Mouse (Mus musculus) forebrain, embryonic 11.5 days (tissue): ENCODE results near the gene Cstf1. TPM values are rescaled to one million over a fixed set of nuclear protein-coding genes. Genes with fewer than 3 reads are reported as not detected.

ENCODE experiments used
- ATAC-seq: fragments of 200-750 bp; cut with Nextera tagmentation; replicated peaks from 2 replicates; pipeline ENCODE4 v1.8.0; 2017; ENCODE audit warnings: moderate TSS enrichment; ENCODE audit not compliant: low FRiP score
- DNase-seq: peaks from one replicate; pipeline ENCODE4 v3.0.0-alpha.2; 2017; ENCODE audit warnings: low spot score
- H3K27ac ChIP-seq: fragments of 300-500 bp; sonication (generic); 2 replicates; pipeline ENCODE4 v1.5.1; 2014; ENCODE audit warnings: low read depth, low read length
- H3K27me3 ChIP-seq: fragments of 300-500 bp; sonication (generic); 2 replicates; pipeline ENCODE4 v1.6.1; 2014; ENCODE audit warnings: mild to moderate bottlenecking, low read length, mixed read lengths; ENCODE audit not compliant: control insufficient read depth, insufficient read depth
- H3K36me3 ChIP-seq: fragments of 300-500 bp; sonication (generic); 2 replicates; pipeline ENCODE4 v1.6.1; 2014; ENCODE audit warnings: mild to moderate bottlenecking, low read length, moderate library complexity, mixed read lengths; ENCODE audit not compliant: control insufficient read depth, insufficient read depth
- H3K4me1 ChIP-seq: fragments of 300-500 bp; sonication (generic); replicated peaks from 2 replicates; pipeline ENCODE4 v1.6.1; 2014; ENCODE audit warnings: low read length, mixed read lengths; ENCODE audit not compliant: control insufficient read depth, insufficient read depth
- H3K4me2 ChIP-seq: fragments of 300-500 bp; sonication (generic); 2 replicates; pipeline ENCODE4 v1.6.1; 2014; ENCODE audit warnings: low read depth, mild to moderate bottlenecking, low read length, moderate library complexity, mixed read lengths; ENCODE audit not compliant: severe bottlenecking
- H3K4me3 ChIP-seq: fragments of 300-500 bp; sonication (generic); 2 replicates; pipeline ENCODE4 v1.5.1; 2014; ENCODE audit warnings: low read depth, low read length
- H3K9ac ChIP-seq: fragments of 300-500 bp; sonication (generic); 2 replicates; pipeline ENCODE4 v1.6.1; 2014; ENCODE audit warnings: low read length
- H3K9me3 ChIP-seq: fragments of 300-500 bp; sonication (generic); 2 replicates; pipeline ENCODE4 v1.6.1; 2016; ENCODE audit warnings: low read length, mixed read lengths; ENCODE audit not compliant: control insufficient read depth
- WGBS: fragments of 180-500 bp; shearing (Covaris S2); extraction: QIAGEN DNeasy Blood & Tissue Kit; methylation state at CpG from one replicate; pipeline ENCODE4 v1.1.7; 2014; 5-methylcytosine and 5-hydroxymethylcytosine counted together
- polyA plus RNA-seq: library from polyadenylated mRNA; unstranded; fragments of >200 nt; fragmentation: Nextera tagmentation; extraction: Ambion mirVana; gene quantifications from 2 replicates; pipeline ENCODE4 v1.2.1, GENCODE M21; 2014

Cstf1 gene
- polyA plus RNA-seq, 1 experiment from 2014 or later = 52.5 TPM

DNA sequence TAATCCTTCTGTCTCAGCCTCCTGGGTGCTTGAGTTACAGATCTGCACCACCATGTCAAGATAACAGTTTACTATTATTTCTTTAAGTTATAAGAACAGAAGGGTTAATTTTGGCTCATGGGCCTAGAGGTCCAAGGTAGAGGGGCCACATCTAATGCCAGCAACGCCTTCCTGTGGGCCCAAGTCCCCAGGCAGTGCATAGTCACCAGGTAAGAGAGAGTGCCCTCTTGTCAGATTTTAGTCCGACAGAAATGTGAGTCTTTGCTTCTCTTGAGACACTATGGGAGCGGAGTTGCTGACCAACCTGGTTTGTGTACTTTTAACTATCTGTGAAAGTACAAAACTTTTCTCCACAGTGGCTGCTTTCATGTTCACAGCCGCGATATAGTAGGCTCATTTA is 25.8 kb upstream of the Cstf1 start:
- DNase-seq (no peak), ATAC-seq (0 out of 2 replicates have a peak, but pooled peaks have one; percentile 2)
- H3K27ac ChIP-seq = peak overlapping the region; percentile 33; the same call in 1 of the 2 replicates
- H3K4me1 ChIP-seq = peaks cover 10% of the 10 kb centered on the region; the same call in 1 of the 2 replicates
- no peaks in the 10 kb centered on the region for H3K27me3 ChIP-seq
- WGBS = 35% methylated on average over 5 of the region's 5 CpGs
- 0 out of 2 replicates have a peak overlapping the region, but pooled peaks have one; percentile 24 for H3K9ac ChIP-seq
- H3K9me3 ChIP-seq = no peaks in the 10 kb centered on the region
- peak overlapping the region; percentile 96; the same call in 1 of the 2 replicates for H3K4me2 ChIP-seq
- peak overlapping the region; percentile 59 for H3K4me3 ChIP-seq
- no peaks in the 10 kb centered on the region for H3K36me3 ChIP-seq

DNA sequence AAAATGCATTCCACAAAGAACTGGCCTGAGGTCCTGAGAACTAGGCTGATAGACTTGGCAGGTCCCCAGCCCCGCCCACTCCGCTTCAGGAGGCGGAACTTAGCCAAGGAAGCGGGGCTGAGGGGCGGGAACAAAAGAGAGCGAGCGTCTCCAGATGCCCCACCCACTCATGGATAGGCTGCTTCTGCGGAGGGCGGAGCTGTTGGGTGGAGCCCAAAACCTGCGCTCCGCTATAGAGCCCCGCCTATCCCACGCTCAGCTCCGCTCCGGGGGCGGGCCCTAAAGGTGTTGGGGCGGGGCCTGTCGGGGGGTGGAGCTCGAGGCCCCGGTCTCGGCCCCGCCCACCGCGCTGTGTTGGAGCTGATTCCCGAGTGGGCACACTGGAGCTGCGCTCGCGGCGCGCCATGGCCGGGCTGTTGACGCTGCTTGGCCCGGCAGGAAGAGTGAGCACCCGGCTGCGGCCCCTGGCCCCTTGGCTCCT is 25.2 kb upstream of the Cstf1 start, which contains the start of gene Fam210b:
Fam210b (plus strand) TSS at position 308 of the 481 bp plus-strand sequence.
- WGBS = under 1% methylated on average over 35 of the region's 35 CpGs
- H3K36me3 ChIP-seq = no peaks in the 10 kb centered on the region
- DNase-seq = peak; percentile 98
- H3K27me3 ChIP-seq = no peaks in the 10 kb centered on the region
- H3K4me1 ChIP-seq = peaks cover 10% of the 10 kb centered on the region; the same call in 1 of the 2 replicates
- peak within 1 kb of the TSS; percentile 33; the same call in 1 of the 2 replicates for H3K27ac ChIP-seq
- H3K4me2 ChIP-seq = peak within 1 kb of the TSS; percentile 96
- H3K4me3 ChIP-seq = peak within 1 kb of the TSS; percentile 59
- peak; percentile 94 for ATAC-seq
- H3K9me3 ChIP-seq = no peaks in the 10 kb centered on the region
- peak within 1 kb of the TSS; percentile 66 for H3K9ac ChIP-seq

DNA sequence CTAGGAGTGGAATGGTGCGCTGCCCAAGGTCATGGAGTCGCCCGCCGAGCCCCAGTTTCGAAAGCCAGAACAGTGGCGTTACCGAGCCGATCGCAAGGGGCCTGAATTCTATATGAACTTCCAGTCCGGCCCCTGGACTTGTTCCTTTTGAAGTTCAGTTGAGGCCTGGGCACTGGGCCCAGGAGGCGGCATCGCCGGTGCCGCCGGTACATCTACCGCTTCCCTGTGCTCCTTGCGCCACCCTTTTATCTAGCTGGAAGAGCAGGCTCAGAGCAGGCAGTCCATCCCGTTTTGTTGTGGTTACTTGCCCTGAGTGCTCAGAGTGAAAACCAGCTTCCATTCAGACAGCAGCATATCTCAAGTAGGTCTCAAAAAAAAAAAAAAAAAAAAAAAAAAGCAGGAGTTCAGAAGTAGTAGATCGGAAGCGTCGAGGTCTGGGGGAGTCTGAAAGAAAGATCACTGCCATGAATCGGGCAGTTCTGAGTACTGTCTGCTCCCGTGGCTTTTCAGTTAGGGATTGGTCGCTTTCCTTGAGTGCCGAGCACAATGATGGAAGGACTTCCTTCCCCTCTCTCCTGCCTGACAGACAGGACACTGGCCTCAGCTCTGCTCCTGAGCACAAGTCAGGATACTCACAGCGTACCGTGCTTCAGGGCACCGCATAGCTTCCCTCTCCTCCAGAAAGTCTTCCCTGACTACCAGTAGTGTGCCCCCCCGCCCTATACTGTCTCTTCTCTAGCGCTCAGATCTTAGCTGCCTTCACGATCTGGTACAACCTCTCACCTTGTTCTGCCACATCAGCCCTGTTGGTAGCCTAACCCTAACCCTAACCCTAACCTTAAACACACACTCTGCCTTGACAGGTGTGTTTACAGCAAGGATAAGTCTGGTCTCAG is 24.2 kb upstream of the Cstf1 start:
- Histone ChIP-seq H3K4me3 (peak overlapping the region; percentile 59), H3K4me2 (peak overlapping the region; percentile 96), H3K27ac (no peak overlapping the region), H3K9me3 (no peaks in the 10 kb centered on the region), H3K36me3 (no peaks in the 10 kb centered on the region), H3K4me1 (peaks cover 7% of the 10 kb centered on the region; the same call in 1 of the 2 replicates), H3K9ac (peak overlapping the region; percentile 66), H3K27me3 (no peaks in the 10 kb centered on the region)
- DNase-seq (peak; percentile 70), ATAC-seq (0 out of 2 replicates have a peak, but pooled peaks have one; percentile 1)
- 12% methylated on average over 31 of the region's 31 CpGs for WGBS

DNA sequence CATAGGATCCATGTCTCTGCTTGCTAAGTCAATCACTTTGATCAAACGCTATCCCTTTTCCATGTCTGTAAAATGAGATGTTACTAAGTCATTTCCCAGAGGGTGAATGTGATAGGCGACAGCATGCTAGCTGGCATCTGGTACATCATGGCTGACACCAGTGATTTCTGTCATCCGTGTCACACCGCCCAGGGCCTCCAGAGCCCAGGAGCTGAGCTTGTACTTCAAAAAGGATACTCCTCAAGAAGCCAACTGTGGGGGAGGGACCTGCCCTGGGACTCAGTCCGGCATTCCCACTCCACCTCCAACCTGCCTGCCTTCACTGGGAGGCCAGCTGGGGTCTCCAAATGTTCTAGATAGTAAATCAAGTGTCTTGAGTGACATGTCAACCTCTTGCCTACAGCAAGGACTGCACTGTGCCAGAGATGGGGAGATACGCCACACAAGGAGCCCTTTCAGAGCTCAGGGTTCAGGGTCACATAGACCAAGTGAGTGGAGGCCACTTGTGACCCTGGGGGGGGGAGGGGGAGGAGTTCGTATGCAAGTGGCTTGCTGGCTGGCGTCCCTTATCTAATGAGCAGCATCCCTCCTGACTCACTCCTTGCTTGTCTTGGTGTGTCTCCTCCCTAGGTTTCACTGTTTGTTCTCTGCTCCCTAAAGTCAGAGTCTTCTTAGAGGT is 23.4 kb upstream of the Cstf1 start:
- peaks cover 5% of the 10 kb centered on the region; the same call in 1 of the 2 replicates for H3K4me1 ChIP-seq
- H3K27ac ChIP-seq = no peak overlapping the region
- H3K27me3 ChIP-seq = no peaks in the 10 kb centered on the region
- H3K9ac ChIP-seq = no peak overlapping the region
- no peaks in the 10 kb centered on the region for H3K9me3 ChIP-seq
- ATAC-seq (no peak), DNase-seq (no peak)
- peak overlapping the region; percentile 59 for H3K4me3 ChIP-seq
- WGBS = 76% methylated on average over 8 of the region's 8 CpGs
- no peaks in the 10 kb centered on the region for H3K36me3 ChIP-seq
- H3K4me2 ChIP-seq = no peak overlapping the region

DNA sequence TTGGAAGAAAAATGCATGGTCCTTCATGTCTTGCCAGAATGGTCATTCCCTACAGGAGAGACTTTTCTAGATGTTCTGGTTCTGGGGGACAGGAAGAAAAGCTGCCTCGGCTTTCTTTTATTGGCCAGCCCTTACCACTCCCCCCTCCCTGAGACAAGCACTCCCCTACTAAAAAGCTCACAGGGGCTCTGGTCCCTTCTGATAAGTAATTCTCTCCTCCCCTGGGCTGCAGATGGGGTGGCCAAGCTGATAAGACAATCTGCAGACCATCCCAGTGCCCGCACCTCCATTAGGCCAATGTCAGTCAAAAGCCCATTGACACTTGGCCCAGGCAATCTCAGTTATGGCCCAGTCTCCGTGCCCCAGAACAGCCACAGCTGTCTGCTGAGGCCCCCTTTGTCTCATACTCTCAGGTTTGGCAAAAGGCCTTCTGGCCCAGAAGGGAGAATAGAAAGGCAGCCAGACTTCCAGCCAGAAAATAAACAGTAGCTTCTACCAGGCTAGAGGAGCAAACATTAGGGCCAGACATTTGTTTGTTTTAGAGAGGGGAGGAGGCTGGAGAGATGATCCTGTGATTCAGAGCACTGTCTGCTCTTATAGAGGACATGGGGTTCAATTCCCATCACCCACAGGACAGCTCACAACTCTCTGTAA is 22.1 kb upstream of the Cstf1 start:
- ATAC-seq (no peak), DNase-seq (no peak)
- no peak overlapping the region for H3K27ac ChIP-seq
- H3K4me1 ChIP-seq = peaks cover 5% of the 10 kb centered on the region; the same call in 1 of the 2 replicates
- no peaks in the 10 kb centered on the region for H3K36me3 ChIP-seq
- no peak overlapping the region for H3K4me2 ChIP-seq
- 77% methylated on average over 3 of the region's 3 CpGs for WGBS
- H3K9me3 ChIP-seq = no peaks in the 10 kb centered on the region
- H3K9ac ChIP-seq = no peak overlapping the region
- no peaks in the 10 kb centered on the region for H3K27me3 ChIP-seq
- H3K4me3 ChIP-seq = no peak overlapping the region

DNA sequence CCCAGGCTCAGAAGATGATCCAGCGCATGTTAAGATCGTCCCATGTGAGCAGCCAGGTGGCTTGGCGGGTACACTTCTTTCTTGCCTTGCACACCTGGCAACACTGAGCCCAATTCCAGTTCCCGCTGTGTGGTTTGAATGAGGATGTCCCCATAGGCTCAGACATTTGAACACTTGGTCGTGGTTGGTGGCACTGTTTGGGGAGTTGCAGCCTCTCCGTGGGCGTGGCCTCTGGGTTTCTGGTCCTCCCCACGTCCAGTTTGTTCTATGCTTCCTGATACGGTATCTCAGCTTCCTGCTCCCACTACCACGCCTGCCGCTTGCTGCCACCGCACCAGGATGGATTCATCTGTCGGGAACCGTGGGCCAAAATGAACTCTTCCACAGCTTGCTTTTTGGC is 20.7 kb upstream of the Cstf1 start:
- Histone ChIP-seq H3K4me3 (no peak overlapping the region), H3K9ac (no peak overlapping the region), H3K9me3 (no peaks in the 10 kb centered on the region), H3K36me3 (no peaks in the 10 kb centered on the region; the same call in 1 of the 2 replicates), H3K4me2 (no peak overlapping the region), H3K27ac (no peak overlapping the region), H3K4me1 (peaks cover 5% of the 10 kb centered on the region; the same call in 1 of the 2 replicates), H3K27me3 (no peaks in the 10 kb centered on the region)
- ATAC-seq = no peak
- 79% methylated on average over 14 of the region's 14 CpGs for WGBS
- no peak for DNase-seq

DNA sequence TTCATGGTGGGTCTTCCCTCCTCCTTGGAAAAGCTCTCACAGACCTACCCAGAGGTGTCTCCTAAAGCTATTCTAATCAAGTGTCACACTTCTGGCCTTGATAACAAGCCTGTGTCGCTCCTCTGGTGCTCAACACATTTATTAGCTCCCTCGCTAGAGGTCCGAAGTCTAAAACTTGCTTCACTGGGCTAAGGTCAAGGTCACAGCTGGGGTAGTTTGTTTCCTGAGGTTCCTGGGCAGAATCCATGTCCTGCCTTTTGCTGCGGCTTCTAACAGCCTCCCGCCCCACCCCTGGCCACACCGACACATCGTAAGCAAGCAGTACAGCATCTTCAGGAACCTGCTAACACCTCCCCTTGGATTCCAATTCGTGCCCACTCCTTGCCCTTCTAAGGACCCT is 19.7 kb upstream of the Cstf1 start:
- Histone ChIP-seq H3K4me3 (no peak overlapping the region), H3K36me3 (peaks cover under 1% of the 10 kb centered on the region; the same call in 1 of the 2 replicates), H3K4me1 (peaks cover 5% of the 10 kb centered on the region; the same call in 1 of the 2 replicates), H3K4me2 (no peak overlapping the region), H3K27ac (no peak overlapping the region), H3K9me3 (no peaks in the 10 kb centered on the region), H3K9ac (no peak overlapping the region), H3K27me3 (no peaks in the 10 kb centered on the region)
- DNase-seq (no peak), ATAC-seq (no peak)
- 80% methylated on average over 8 of the region's 8 CpGs for WGBS

DNA sequence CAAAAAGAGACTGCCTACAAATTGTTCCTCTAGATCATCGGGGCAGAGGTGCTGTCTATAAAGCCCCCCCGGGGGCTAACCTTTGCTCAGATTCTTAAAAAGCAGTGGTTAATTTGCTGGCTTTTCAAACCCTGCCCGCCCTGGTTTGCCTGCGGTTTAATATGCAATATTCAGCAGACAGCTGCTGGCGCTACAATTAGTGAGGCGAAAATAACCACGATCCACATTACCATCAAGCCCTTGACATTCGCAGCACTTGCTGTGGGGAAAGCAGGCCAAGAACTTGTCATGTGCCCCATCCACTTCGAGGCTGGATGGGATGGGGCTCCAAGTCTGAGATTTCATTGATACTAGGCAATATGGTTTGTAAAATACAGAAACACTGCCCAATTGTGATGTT is 17.3 kb upstream of the Cstf1 start:
- Histone ChIP-seq H3K4me3 (no peak overlapping the region), H3K9ac (no peak overlapping the region), H3K27ac (peak overlapping the region; percentile 27; the same call in 1 of the 2 replicates), H3K27me3 (no peaks in the 10 kb centered on the region), H3K36me3 (peaks cover 16% of the 10 kb centered on the region; the same call in 1 of the 2 replicates), H3K4me1 (no peaks in the 10 kb centered on the region), H3K4me2 (no peak overlapping the region), H3K9me3 (no peaks in the 10 kb centered on the region)
- WGBS = 61% methylated on average over 9 of the region's 9 CpGs
- 0 out of 2 replicates have a peak, but pooled peaks have one; percentile 6 for ATAC-seq
- no peak for DNase-seq
